Mouse (Mus musculus) heart, postnatal 0 days (tissue): ENCODE results near the gene Gfer. TPM values are rescaled to one million over a fixed set of nuclear protein-coding genes. Genes with fewer than 3 reads are reported as not detected.
A peak's percentile ranks its signal among the peaks of the same experiment; 100 is the strongest.

Experiments used
- ATAC-seq: fragments of 200-750 bp; cut with Nextera tagmentation; 2 replicates; pipeline ENCODE4 v1.8.0; 2017; ENCODE audit warnings: low read depth, moderate number of reproducible peaks, moderate library complexity; ENCODE audit not compliant: insufficient read depth
- DNase-seq: peaks from one replicate; pipeline ENCODE4 v3.0.0-alpha.2; 2016; ENCODE audit warnings: low spot score
- H3K27ac ChIP-seq: fragments of 300-500 bp; sonication (generic); 2 replicates; pipeline ENCODE4 v1.5.1; 2014; ENCODE audit warnings: low read depth, mild to moderate bottlenecking
- H3K27me3 ChIP-seq: fragments of 300-500 bp; sonication (generic); 2 replicates; pipeline ENCODE4 v1.6.1; 2014; ENCODE audit warnings: low read length, mixed read lengths; ENCODE audit not compliant: control insufficient read depth, insufficient read depth
- H3K36me3 ChIP-seq: fragments of 300-500 bp; sonication (generic); replicated peaks from 2 replicates; pipeline ENCODE4 v1.6.1; 2014; ENCODE audit warnings: low read length, mixed read lengths; ENCODE audit not compliant: control insufficient read depth, insufficient read depth
- H3K4me1 ChIP-seq: fragments of 300-500 bp; sonication (generic); 2 replicates; pipeline ENCODE4 v1.6.1; 2014; ENCODE audit warnings: antibody characterized with exemption; ENCODE audit not compliant: control insufficient read depth, insufficient read depth
- H3K4me2 ChIP-seq: fragments of 300-500 bp; sonication (generic); 2 replicates; pipeline ENCODE4 v1.6.1; 2014; ENCODE audit warnings: low read depth, mild to moderate bottlenecking, low read length, moderate library complexity
- H3K4me3 ChIP-seq: fragments of 300-500 bp; sonication (generic); 2 replicates; pipeline ENCODE4 v1.5.1; 2014; ENCODE audit warnings: low read depth, low read length
- H3K9ac ChIP-seq: fragments of 300-500 bp; sonication (generic); replicated peaks from 2 replicates; pipeline ENCODE4 v1.6.1; 2014; ENCODE audit warnings: low read depth, low read length, mixed read lengths
- H3K9me3 ChIP-seq: fragments of 300-500 bp; sonication (generic); replicated peaks from 2 replicates; pipeline ENCODE4 v1.6.1; 2016; ENCODE audit warnings: low read length; ENCODE audit not compliant: control insufficient read depth
- CTCF ChIP-seq: IDR thresholded peaks from 2 replicates; pipeline ENCODE4 v1.5.1; 2016; ENCODE audit warnings: antibody characterized with exemption, control low read depth, low read depth
- EP300 ChIP-seq: IDR thresholded peaks from 2 replicates; pipeline ENCODE4 v1.6.1; 2016; ENCODE audit warnings: antibody characterized with exemption, low read depth
- WGBS: fragments of 180-500 bp; shearing (Covaris S2); extraction: QIAGEN DNeasy Blood & Tissue Kit; methylation state at CpG from one replicate; pipeline ENCODE4 v1.1.7; 2014; 5-methylcytosine and 5-hydroxymethylcytosine counted together
- polyA plus RNA-seq: library from polyadenylated mRNA; unstranded; fragments of >200 nt; fragmentation: Nextera tagmentation; extraction: Ambion mirVana; gene quantifications from 2 replicates; pipeline ENCODE4 v1.2.1, GENCODE M21; 2015
- total RNA-seq: library from RNA; depleted of rRNA; stranded (reverse); fragments of >200 nt; gene quantifications from 2 replicates; pipeline ENCODE4 v1.2.3, GENCODE M21; 2014; ENCODE audit warnings: low replicate concordance

Gene Gfer
- total and polyA plus RNA-seq, 2 experiments from 2014 or later = 25.1 to 31.6 TPM

DNA sequence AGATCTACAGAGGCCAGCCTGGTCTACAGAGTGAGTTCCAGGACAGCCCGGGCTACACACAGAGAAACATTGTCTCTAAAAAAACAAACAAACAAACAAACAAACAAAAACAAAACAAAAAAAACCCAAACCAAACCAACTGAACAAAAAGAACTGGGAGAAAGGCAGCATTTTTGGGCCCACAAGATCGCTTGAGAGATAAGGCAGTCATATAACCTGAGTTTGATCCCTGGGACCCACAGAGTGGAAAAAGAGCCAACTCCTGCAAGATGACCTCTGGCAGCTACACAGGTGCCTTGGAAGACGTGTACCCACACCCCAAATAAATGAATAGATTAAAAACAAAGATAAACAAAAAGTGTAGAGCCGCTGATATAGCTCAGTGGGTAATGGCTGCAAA, 41.0 kb downstream of the Gfer start:
- Histone ChIP-seq H3K27me3 (peaks cover 33% of the 10 kb centered on the region), H3K4me3 (no peak overlapping the region), H3K4me1 (peaks cover 11% of the 10 kb centered on the region; the same call in 1 of the 2 replicates), H3K27ac (no peak overlapping the region), H3K9ac (no peak overlapping the region), H3K9me3 (no peaks in the 10 kb centered on the region), H3K36me3 (no peaks in the 10 kb centered on the region), H3K4me2 (no peak overlapping the region)
- ATAC-seq = no peak
- TF ChIP-seq CTCF (no peak), EP300 (no peak)
- WGBS = 72% methylated on average over 4 of the region's 4 CpGs
- no peak for DNase-seq

DNA sequence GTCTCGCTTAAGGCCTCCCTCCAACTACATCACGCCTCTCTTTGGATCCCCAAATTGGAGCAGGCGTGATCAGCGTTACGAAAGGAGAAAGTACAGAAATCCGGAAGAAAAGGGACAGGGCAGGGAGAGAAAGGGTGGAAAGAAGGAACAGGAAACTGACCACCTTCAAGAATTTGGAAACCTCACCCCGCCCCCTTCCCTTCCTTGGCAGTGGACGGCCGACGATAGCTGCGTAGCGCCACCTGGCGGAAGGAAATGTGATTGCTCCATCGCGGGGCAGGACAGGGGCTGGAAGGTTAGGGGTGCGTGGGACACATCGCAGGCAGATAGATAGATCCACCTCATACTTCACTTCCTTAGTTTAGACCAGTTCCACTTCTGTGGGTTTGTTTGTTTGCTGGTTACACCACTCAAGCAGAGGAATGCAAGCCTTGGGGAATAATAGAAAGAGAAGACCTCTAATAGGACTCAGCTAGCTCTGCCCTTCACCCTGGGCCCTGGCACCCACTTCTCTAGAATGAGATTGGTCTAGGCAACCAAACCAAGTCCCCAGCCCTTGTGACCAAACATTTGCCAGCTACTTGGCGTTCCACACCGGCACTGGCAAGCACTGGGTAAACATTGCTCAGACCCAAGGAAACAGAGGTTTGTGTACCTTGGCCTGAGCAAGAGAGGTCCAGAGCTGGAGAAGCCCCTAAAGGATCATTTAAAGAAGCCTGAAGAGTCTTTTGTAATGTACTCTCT, 41.8 kb downstream of the Gfer start:
- no peak overlapping the region for H3K27ac ChIP-seq
- TF ChIP-seq CTCF (peak; percentile 97), EP300 (no peak)
- no peak overlapping the region for H3K9ac ChIP-seq
- peaks cover 11% of the 10 kb centered on the region; the same call in 1 of the 2 replicates for H3K4me1 ChIP-seq
- H3K9me3 ChIP-seq = no peaks in the 10 kb centered on the region
- ATAC-seq (peak; percentile 45; the same call in 1 of the 2 replicates), DNase-seq (peak; percentile 80)
- H3K36me3 ChIP-seq = no peaks in the 10 kb centered on the region
- H3K4me2 ChIP-seq = peak overlapping the region; percentile 52
- WGBS = 4% methylated on average over 19 of the region's 19 CpGs
- peaks cover 32% of the 10 kb centered on the region for H3K27me3 ChIP-seq
- peak overlapping the region; percentile 16; the same call in 1 of the 2 replicates for H3K4me3 ChIP-seq

DNA sequence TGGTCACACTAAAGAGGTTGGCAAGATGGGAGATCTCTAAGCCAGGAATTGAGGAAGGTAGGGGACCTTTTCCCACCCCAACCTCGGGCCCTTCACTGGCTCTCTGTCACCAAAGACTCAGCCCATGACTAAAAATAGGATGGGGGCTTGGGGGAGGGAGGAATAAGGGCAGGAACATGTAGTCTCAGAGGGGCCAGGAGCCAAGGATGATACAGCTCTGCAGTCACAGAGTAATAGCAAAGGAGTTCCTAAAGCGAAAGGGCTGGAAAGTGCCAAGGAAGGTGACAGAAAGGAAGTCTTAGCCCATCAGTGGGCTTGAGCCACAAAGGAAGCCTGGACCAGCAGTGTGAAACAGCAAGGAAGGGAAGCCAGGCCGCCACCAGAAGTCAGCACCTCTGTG, 44.1 kb downstream of the Gfer start:
- Histone ChIP-seq H3K4me2 (no peak overlapping the region), H3K27ac (no peak overlapping the region), H3K27me3 (peaks cover 15% of the 10 kb centered on the region), H3K9me3 (no peaks in the 10 kb centered on the region), H3K4me3 (no peak overlapping the region), H3K36me3 (no peaks in the 10 kb centered on the region), H3K9ac (no peak overlapping the region), H3K4me1 (peaks cover 4% of the 10 kb centered on the region; the same call in 1 of the 2 replicates)
- no peak for DNase-seq
- ATAC-seq = no peak
- TF ChIP-seq CTCF (no peak), EP300 (no peak)
- WGBS = 40% methylated on average over 3 of the region's 3 CpGs

DNA sequence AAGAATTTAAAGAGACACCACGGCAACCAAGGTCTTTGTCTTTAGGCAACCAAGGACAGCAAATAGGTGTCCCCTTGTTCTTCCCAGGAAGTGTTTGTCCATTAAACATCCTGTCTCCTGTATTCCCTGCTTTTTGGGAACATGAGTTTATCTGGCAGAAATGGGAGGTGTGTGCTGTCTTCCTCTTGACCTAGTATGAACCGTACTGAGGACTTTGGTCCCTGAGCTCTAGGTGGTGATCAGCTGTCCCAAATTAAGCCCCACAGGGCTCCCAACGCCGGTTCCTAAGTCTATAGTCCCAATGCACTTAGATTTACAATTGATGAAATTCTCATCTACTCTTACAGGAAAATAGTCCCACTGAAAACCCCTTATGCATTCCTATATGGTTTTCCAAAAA, 45.2 kb downstream of the Gfer start:
- ATAC-seq = no peak
- Histone ChIP-seq H3K27me3 (peaks cover 7% of the 10 kb centered on the region; the same call in 1 of the 2 replicates), H3K27ac (no peak overlapping the region), H3K9me3 (no peaks in the 10 kb centered on the region), H3K36me3 (no peaks in the 10 kb centered on the region), H3K9ac (no peak overlapping the region), H3K4me1 (peaks cover 4% of the 10 kb centered on the region; the same call in 1 of the 2 replicates), H3K4me2 (peak overlapping the region; percentile 97), H3K4me3 (peak overlapping the region; percentile 81; the same call in 1 of the 2 replicates)
- 78% methylated on average over 4 of the region's 4 CpGs for WGBS
- no peak for TF ChIP-seq CTCF
- TF ChIP-seq EP300 = no peak
- DNase-seq = no peak

DNA sequence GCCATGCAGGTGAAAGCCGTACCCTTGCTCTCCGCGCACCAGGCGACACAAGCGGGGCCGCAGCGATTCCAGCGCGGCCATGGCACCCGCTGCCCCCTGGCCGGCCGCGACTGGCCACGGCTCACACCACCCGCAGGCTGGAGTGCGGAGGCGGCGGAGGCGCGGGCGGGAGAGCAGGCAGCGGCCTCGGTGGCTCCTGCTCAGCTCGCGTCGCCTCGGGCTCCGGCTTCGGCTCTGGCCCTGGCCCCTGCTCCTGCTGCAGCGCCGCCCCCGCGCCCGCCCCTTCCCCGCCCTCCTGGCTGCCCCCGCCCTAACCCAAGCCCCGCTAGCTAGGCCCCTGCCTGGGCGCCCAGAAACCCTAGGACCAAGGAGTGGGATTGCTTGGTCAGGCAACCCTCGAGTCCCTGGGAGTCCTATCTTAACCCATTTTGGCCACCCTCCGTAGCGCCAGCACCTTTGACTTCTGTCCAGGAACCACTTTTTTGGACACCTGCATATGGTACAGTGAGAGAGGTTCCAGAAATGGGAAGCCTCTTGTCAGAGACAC, 45.8 kb downstream of the Gfer start, which contains the start of gene Slc9a3r2:
Slc9a3r2 (minus strand) TSS at position 258 of the 547 bp plus-strand sequence.
- TF ChIP-seq EP300 (no peak), CTCF (no peak)
- 1% methylated on average over 35 of the region's 41 CpGs for WGBS
- H3K4me2 ChIP-seq = peak within 1 kb of the TSS; percentile 97
- H3K4me1 ChIP-seq = peaks cover 4% of the 10 kb centered on the region; the same call in 1 of the 2 replicates
- no peaks in the 10 kb centered on the region for H3K9me3 ChIP-seq
- H3K36me3 ChIP-seq = no peaks in the 10 kb centered on the region
- ATAC-seq (peak; percentile 50), DNase-seq (no peak)
- peak within 1 kb of the TSS; percentile 82 for H3K27ac ChIP-seq
- H3K9ac ChIP-seq = peak within 1 kb of the TSS; percentile 83
- peaks cover 7% of the 10 kb centered on the region; the same call in 1 of the 2 replicates for H3K27me3 ChIP-seq
- H3K4me3 ChIP-seq = peak within 1 kb of the TSS; percentile 81
